Mouse (Mus musculus): ENCODE results near the gene Zfp949. TPM values are rescaled to one million over a fixed set of nuclear protein-coding genes. Genes with fewer than 3 reads are reported as not detected.
"Not testable (repeated sequence)": the region's sequence is repeated elsewhere in the genome, so short reads cannot be mapped to it uniquely, and the experiment has no call there.

Gene Zfp949
- total RNA-seq, 2 experiments from 2014 or later, result 8.7 to 11.4 TPM

DNA sequence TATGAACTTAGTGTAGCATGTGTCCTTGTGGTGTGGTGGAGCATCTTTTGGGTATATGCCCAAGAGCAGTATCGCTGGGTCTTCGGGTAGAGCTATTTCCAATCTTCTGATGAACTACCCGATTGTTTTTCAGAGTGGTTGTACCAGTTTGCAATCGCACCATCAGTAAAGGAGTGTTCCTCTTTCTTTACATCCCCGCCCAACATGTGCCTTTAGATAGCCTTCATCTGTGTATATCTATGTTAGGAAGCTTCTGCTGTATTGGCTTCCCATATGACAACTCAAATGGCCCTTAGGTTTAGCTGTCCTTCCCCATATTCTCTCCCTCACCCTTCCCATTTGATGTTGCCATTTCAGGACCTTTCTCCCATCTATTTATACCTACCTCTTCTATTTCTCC, 13.7 kb upstream of the Zfp949 start:
- peak; percentile 53; the same call in 1 of the 2 replicates for ATAC-seq (replicated peaks; ENCODE audit: low FRiP score, low TSS enrichment, poor library complexity, severe bottlenecking)

DNA sequence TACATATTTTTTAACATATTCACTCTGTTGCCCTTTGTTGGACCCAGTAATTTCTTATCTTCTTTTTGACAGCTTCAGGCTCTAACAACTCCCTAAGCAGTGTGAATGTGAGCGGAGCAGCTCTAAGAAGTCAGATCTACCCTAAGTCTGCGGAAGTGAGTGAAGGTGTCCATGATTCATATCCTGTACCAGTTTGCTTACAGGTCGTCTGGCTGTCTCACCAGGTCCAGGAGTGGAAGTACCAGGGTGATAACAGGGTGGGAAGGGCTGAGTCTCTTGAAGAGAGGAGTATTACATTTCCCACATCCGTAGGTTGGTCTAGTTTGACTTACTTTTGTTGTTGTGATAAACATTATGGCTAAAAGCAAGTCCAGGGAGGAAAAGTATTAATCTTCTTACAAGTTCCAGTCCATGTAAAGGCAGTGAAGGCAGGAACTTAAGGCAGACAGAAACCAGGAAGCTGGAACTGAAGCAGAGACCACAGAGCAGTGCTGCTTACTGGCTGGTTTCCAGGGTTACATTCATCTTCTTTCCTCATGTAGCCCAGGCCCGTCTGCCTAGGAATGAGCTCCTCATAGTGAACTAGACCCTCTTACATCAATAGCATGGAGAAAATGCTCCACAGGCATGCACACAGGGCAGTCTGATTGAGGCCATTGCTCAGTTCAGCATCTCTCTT, 8.1 kb upstream of the Zfp949 start:
- ATAC-seq (replicated peaks; ENCODE audit: low FRiP score, low TSS enrichment, poor library complexity, severe bottlenecking), result peak; percentile 43

DNA sequence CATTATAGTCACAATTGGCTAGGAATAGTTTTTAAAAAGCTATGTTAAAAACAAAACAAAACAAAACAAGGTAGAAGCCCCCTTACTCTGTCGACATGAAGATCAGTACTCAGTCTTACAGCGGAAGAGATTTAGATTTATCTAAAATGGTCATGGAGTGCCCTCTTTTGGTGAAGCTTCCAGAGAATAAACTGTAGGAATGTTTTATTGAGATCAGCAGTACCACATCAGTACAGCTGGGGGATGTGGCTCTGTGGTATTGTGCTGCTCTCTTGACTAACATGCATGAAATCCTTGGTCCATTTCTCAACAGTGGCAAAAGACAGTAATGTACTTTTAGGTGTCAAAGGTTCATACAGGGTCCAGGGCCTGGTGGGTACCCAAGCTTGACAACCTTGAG, 5.0 kb upstream of the Zfp949 start:
- peak; percentile 44 for ATAC-seq (replicated peaks; ENCODE audit: low FRiP score, low TSS enrichment, poor library complexity, severe bottlenecking)

DNA sequence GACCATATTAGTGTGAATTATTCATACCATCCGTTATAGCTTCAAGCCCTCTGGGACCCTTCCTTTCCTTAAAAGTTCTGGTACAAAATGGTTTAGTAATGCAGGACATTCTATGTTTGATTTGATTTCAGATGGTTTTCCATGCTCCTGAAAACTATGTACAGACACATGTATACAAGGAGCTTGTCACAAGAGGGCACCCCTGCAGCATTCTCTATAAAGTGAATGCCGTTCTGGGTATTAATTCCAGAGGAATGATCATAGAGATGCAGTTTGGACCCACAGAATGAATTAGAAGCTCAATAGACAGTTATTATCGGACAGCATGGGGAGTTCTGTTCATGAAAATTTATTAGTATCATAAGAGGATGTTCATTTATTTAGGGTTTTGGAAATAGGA, 2.3 kb upstream of the Zfp949 start:
- ATAC-seq (replicated peaks; ENCODE audit: low FRiP score, low TSS enrichment, poor library complexity, severe bottlenecking), result no peak

DNA sequence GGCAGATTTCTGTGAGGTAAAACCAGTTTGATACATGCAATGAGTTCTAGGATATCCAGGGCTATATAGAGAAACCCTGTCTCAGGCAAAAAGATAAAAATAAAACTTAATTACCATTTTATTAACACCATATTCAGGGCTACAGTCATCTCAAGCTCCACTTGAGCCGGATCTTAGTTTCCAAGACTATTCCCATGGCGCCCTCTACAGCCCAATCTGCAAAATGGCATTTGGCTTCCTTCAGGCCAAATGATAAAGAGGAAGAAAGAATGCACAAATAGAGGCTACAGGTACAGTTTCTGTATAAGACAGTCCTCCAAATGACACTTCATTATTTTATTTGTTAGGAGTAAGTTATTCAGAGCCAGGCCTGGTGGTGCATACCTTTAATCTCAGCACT, 1.7 kb upstream of the Zfp949 start:
- peak; percentile 35 for ATAC-seq (replicated peaks; ENCODE audit: low FRiP score, low TSS enrichment, poor library complexity, severe bottlenecking)

DNA sequence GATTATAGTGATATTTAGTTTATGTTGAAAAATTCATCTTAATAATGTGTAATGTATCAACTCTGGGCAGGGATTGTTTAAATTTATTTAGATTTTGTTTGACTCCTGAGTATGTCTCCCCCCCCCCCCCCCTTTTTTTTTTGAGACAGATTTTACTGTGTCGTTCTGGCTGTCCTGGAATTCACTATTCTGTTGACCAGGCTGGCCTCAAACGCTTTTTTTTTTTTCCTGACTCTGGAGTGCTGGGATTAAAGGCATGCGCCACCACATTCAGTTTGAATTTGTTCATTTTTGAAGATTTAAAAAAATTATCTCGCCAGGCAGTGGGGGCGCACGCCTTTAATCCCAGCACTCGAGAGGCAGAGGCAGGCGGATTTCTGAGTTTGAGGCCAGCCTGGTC, 1.2 kb upstream of the Zfp949 start:
- no peak for ATAC-seq (replicated peaks; ENCODE audit: low FRiP score, low TSS enrichment, poor library complexity, severe bottlenecking)

DNA sequence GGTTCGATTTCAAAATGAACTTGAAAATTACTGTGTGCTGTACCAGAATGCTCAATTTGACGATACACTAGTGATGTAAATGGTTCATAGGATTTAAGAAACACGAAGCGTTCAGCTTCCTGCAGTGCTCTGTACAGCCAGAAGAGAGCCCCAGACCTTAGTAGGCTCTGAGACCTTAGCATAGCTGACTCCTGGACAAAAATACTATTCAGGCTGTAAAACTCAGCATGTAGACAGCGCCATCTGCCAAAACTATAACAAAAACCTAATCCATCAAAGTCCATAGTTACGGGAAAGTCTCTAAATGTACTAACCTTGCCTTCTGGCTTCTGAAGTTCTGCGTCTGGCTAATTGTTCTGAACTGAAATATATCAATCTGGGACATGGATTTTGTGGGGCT, 550 bp upstream of the Zfp949 start:
- ATAC-seq (replicated peaks; ENCODE audit: low FRiP score, low TSS enrichment, poor library complexity, severe bottlenecking), result peak; percentile 69

DNA sequence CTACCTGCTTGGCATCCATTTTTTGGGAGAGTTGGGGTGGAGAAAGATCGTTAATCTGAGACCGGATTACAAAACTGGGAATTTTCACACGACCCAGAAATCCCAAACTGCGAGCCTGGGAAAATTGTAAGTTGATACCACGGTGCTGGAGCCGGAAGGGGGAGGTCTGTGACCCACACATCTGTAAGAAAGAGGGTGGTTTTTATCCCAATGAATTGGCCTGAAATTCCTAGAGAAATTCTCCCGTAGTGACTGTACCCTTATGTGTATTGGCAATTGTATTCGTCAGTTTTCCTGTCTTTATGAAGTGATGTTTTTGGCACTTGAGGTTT, 760 bp downstream of the Zfp949 start:
- ATAC-seq (replicated peaks; ENCODE audit: low FRiP score, low TSS enrichment, poor library complexity, severe bottlenecking), result no peak

DNA sequence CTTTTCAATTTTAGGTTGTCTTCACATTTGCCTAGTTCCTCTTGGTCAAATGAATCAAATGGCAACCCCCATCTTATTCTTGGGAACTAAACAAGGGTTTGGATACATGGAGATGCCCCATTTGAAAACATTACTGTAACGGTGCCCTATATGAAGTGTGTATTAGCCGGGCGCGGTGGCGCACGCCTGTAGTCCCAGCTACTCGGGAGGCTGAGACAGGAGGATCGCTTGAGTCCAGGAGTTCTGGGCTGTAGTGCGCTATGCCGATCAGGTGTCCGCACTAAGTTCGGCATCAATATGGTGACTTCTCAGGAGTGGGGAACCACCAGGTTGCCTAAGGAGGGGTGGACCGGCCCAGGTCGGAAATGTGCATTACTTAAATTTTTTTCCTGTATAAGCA, 5.3 kb downstream of the Zfp949 start:
- no peak for ATAC-seq (replicated peaks; ENCODE audit: low FRiP score, low TSS enrichment, poor library complexity, severe bottlenecking)

DNA sequence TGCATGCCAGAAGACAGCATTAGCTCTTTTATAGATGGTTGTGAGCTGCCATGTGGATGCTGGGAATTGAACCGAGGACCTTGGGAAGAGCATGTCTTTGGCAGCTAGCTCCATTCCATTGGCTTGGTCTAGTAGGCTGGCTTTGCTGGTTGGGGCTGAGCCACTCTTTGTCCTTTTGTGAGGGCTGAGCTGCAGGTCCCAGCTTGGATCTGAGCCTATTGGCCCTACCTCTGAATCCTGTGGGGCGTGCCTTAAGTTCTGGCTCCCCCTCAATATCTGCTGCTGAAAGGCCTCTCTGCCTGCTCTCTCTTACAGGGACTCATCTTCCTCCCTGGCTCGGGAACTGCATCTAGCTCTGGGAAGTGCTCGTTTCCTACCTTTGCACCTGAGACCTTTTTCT, 10.3 kb downstream of the Zfp949 start:
- ATAC-seq (replicated peaks; ENCODE audit: low FRiP score, low TSS enrichment, poor library complexity, severe bottlenecking), result no peak

DNA sequence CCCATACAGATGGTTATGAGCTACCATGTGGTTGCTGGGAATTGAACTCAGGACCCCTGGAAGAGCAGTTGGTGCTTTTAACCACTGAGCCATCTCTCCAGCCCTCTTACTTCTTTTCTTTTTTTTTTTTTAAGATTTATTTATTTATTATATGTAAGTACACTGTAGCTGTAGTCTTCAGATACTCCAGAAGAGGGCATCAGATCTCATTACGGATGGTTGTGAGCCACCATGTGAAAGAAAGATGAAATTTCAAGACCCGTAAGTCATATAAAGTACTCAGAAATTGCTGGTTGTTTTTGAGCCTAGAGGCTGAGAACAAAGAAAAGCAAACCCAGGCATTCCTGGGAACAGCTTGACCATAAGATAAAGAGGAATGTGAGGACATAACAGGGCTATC, 13.7 kb downstream of the Zfp949 start:
- not testable (repeated sequence) for ATAC-seq (replicated peaks; ENCODE audit: low FRiP score, low TSS enrichment, poor library complexity, severe bottlenecking)

DNA sequence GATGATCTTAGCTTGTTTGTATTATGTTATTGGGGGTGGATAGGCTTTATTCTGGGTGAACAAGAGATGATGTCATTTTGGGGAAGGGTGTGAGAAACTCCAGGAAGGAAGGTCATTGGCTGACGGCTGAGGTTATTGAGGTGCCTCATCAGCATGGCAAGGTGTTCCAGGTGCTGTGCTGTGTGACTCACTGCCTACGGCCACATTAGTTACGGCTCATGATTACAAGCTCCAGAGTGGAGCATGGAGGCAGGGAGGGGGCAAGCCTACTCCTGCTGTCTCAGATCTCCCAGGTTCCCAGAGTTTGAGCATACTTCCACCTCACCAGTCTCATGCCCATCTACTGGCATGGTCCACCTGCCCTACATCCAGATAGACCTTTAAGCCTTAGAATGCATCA, 22.7 kb downstream of the Zfp949 start:
- ATAC-seq (replicated peaks; ENCODE audit: low FRiP score, low TSS enrichment, poor library complexity, severe bottlenecking), result not testable (repeated sequence)

DNA sequence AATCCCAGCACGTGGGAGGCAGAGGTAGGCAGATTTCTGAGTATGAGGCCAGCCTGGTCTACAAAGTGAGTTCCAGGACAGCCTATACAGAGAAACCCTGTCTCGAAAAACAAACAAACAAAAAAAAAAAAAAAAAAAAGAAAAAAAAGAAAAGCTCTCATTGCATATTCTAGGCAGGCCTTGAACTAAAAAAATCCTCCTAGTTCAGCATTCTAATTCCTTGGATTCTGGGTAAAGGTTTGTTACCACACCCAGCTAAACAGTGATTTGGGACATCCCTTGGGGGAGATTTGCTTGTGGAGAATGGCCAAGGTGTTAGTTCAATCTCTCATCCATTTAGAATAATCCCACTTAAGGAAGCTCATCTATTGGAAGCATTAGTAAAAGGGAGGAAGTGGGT, 32.8 kb downstream of the Zfp949 start, which contains the start of gene Trim43a:
Gene Trim43a (plus strand): TSS at position 301 of the 400 bp plus-strand sequence.
- ATAC-seq (replicated peaks; ENCODE audit: low FRiP score, low TSS enrichment, poor library complexity, severe bottlenecking), result not testable (repeated sequence)

DNA sequence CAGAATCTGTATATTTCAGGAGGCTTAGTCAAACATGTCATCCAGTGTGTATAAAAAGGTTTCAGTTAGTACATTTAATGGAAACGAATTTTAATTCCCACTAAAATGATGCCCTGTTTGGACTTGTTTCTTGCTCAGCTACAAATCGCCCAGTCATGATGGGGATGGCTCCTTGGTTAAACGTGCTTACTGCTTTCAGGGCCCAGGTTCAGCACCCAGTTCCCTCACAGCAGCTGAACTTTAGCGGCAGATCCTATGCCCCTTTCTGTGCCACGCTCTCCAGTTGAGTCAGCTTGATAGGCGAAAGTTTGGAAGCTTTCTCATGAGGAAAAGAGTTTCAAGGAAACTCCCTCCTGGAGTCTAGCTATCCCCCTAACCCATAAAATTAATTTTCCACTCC, 45.9 kb downstream of the Zfp949 start:
- ATAC-seq (replicated peaks; ENCODE audit: low FRiP score, low TSS enrichment, poor library complexity, severe bottlenecking), result not testable (repeated sequence)

DNA sequence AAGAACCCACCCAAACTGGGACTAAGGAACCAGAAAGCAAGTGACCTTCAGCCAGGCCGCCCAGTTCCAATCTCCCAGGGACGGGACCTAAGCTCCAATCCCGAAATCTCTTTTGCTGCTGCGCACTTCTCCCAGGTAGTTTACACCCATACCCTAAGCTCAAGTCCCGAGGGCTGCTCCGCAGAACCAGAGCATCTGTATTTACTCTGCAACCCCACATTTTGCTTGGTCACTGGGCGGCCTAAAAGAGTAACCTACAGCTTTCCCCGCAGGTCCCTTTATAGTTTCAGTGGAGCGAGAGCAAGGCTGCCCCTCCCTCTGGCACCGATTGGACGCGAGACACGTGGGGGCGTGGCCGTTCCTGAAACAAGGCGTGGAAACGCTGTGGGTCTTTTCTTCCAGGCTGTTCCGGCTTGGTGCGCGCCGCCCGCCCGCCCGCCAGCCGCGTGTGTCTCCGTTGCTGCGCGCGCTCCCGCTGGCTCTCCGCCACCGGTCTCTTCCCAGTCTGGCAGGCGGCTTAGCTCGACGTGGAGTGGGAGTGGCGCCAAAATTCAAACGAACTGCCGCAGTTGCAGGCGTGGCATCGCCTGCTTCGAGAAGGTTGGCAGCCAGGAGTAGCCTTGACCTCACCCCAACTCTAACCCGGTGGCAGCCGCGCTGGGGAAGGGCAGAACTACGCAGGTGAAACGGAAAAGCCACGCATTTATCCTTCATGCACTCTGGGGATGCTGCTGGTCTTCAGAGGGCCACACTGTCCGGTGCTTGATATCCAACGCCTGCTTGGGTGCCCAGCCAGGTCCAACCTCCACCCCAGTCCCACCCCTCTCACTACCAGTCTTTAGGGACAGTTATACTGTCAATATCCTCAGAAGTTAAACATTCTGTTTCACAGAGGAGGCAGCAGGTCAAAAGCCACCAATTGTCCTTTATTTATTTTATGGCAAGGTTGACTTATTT, 51.7 kb downstream of the Zfp949 start:
- ATAC-seq (replicated peaks; ENCODE audit: low FRiP score, low TSS enrichment, poor library complexity, severe bottlenecking), result peak; percentile 98

Other genes starting within 250 kb of the Zfp949 start
- 0.83 and 1.5 TPM in 2 replicates for gene Nt5e, start 220.8 kb upstream of the Zfp949 start, total RNA-seq (2014; fragmentation: Nextera tagmentation)
- 0.47 TPM in 1 of 2 replicates, not detected in the other for gene Nt5e, start 220.8 kb upstream of the Zfp949 start, total RNA-seq (2017)
- 25.1 and 30.0 TPM in 2 replicates for gene Snx14, start 109.1 kb upstream of the Zfp949 start, total RNA-seq (2014; fragmentation: Nextera tagmentation)
- 17.9 and 30.3 TPM in 2 replicates for gene Snx14, start 109.1 kb upstream of the Zfp949 start, total RNA-seq (2017)
- gene Gm20537, start 91.4 kb upstream of the Zfp949 start, total RNA-seq (2014; fragmentation: Nextera tagmentation), result not detected in 2 replicates
- gene Gm20537, start 91.4 kb upstream of the Zfp949 start, total RNA-seq (2017), result not detected in 2 replicates
- 201 and 242 TPM in 2 replicates for gene Syncrip, start 65.4 kb upstream of the Zfp949 start, total RNA-seq (2014; fragmentation: Nextera tagmentation)
- 352 and 418 TPM in 2 replicates for gene Syncrip, start 65.4 kb upstream of the Zfp949 start, total RNA-seq (2017)
- not detected in 2 replicates for gene Trim43a, start 32.9 kb downstream of the Zfp949 start, total RNA-seq (2014; fragmentation: Nextera tagmentation)
- gene Trim43a, start 32.9 kb downstream of the Zfp949 start, total RNA-seq (2017), result not detected in 2 replicates
- gene Mthfsl, start 172.3 kb downstream of the Zfp949 start, total RNA-seq (2014; fragmentation: Nextera tagmentation), result 22.3 and 37.9 TPM in 2 replicates
- gene Mthfsl, start 172.3 kb downstream of the Zfp949 start, total RNA-seq (2017), result 17.6 and 18.3 TPM in 2 replicates
- not detected in 2 replicates for gene Bcl2a1d, start 183.9 kb downstream of the Zfp949 start, total RNA-seq (2014; fragmentation: Nextera tagmentation)
- 4.7 TPM in 1 of 2 replicates, not detected in the other for gene Bcl2a1d, start 183.9 kb downstream of the Zfp949 start, total RNA-seq (2017)

Data from megakaryocyte-erythroid progenitor cell, adult 5-6 weeks (primary cell).